Mouse (Mus musculus) spleen, adult 18-20 months (tissue): ENCODE data around the gene Ccm2l.

Source experiments
- DNase-seq, 2 experiments: peaks; one replicate each; pipeline ENCODE4 v3.0.0; 2022; ENCODE audit warnings: mixed read lengths in 2 of 2

Gene Ccm2l

GRCm38 (mm10) chr2:153107046-153107766 is 41.5 kb downstream of the Ccm2l start:
- peak in 1 of 2 experiments; percentile 3 for DNase-seq

GRCm38 (mm10) chr2:153107802-153108201 is 42.0 kb downstream of the Ccm2l start:
- DNase-seq, result peak in 1 of 2 experiments; percentile 2

DNA sequence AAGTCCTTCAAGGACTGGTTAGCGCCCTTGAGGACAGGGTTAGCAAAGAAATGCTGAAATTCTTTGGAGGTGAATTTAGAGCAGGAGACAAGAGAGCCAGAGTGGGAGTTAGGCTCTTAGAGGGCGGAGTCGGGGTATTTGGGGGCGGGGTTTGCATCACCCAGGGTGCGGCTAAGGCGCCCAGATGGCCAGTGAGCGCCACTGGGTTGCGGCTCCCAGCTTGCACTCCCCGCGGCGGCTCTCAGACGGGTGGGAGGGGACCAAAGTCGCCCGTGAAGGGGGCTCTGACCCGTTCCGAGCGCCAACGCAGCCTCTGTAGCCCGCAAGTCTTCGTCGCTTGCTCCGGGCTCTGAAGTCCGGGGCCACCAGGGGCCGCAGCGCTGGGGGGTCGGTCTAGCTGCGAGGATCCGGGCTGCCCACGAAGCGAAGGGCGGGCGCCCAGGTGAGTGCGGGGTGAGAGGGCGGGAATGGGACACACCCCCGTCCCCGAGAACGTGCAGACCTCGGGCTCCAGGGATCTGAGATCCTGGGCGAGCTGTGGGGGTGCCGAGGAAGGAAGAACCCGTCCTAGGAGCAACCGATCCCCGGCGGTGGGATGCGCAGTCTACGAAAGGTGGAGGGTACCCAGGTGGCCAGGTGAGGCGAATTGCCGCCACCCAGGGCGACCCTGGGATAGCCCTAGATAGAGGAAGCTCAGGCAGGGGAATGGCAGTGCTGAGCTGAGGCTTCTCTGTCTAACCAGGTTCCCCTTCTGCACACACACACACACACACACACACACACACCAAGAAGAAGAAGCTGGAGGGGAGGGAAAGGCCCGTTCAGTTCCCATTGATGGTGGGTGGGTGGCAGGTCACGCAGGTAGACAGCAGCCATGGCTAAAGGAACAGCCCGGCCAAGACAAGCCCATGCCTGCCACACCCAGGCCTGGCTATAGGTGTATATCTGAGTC is 42.8 kb downstream of the Ccm2l start, which contains the start of gene Hck:
Hck (plus strand) TSS at position 156 of the 952 bp plus-strand sequence.
- peak; percentile 73 to 85 for DNase-seq

- DNase-seq, result peak in 1 of 2 experiments; percentile 4
These were observed 43.8 kb downstream of the Ccm2l start for GRCm38 (mm10) chr2:153109596-153109995.

GRCm38 (mm10) chr2:153111298-153111697 is 45.5 kb downstream of the Ccm2l start:
- no peak for DNase-seq

GRCm38 (mm10) chr2:153115679-153116081 is 49.9 kb downstream of the Ccm2l start:
- DNase-seq, result no peak

GRCm38 (mm10) chr2:153117051-153117486 is 51.3 kb downstream of the Ccm2l start:
- DNase-seq, result peak; percentile 44 to 49

- no peak for DNase-seq
These were observed 53.7 kb downstream of the Ccm2l start for GRCm38 (mm10) chr2:153119488-153119887.

DNA sequence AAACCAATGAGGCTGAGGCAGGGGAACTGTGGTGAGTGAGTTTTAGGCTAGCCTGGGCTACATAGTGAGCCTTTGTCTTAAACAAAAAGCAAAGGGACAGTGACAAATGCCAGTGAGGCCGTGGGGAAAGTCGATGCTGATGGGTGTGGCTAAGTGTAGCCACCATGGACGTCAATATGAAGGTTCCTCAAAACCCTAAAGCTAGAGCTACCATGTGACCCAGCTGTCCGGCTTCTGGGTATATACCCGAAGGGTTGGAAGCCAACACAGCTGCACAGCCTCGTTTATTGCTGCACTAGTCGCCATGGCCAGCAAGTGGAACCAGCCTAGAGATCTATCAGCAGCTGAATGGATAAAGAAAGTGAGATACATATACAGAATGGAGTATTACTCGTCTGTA is 54.4 kb downstream of the Ccm2l start:
- DNase-seq, result peak in 1 of 2 experiments; percentile 38

DNA sequence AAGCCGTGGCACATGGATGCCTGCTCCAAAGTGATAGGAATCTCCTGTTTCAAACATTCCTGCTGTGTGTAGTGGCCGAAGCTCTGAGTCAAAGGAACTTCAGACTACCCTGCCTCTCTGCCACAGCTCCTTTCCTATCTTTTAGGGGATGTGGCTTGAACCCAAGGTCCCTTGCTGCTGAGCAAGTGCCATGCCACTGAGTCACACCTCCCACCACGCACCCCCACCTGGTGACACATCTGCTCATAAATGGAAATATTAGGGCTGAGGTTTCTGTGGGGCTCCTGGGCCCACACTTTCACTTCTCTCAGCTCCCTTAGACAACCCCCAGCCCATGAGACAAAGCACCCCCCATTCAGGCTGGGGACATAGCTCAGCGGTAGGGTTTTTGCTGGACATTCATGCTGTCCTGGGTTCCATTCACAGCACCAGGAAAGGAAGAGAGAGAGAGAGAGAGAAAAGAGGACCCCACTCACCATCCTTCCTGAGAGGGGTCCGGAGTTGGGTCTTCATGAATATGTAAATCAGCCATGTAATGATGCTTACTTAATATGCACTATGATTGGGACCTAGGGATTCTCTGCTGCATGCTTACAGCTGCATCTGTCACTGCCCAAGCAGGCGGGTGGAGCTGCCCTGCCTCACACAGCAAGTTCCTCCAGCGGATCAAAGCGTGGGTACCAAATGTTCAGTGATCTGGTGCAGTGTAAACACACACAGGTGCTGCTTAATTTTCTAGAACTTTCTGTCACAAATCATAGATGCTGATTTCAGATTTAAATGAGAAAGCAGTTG is 56.3 kb downstream of the Ccm2l start:
- peak; percentile 59 to 68 for DNase-seq

DNA sequence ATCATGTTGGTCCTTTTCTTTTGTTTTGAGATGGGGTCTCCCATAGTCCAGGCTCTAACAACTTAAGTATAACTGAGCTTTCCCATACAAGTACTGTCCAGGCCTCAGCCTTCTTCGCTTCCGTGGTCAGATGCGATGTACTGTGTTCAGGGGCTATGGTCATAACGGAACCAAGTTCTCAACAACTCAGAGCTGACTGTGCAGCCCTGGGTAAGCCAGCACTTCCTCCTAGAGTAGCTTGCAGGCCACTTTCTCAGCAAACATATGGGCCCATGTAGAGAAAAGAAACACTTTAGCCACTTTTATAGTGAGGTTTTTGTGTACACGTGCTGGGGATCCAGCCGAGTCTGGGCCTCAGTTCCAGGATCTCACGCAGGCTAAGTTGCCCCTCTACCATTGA is 56.9 kb downstream of the Ccm2l start:
- DNase-seq, result peak in 1 of 2 experiments; percentile 26

GRCm38 (mm10) chr2:153125875-153126274 is 60.1 kb downstream of the Ccm2l start:
- no peak for DNase-seq

DNA sequence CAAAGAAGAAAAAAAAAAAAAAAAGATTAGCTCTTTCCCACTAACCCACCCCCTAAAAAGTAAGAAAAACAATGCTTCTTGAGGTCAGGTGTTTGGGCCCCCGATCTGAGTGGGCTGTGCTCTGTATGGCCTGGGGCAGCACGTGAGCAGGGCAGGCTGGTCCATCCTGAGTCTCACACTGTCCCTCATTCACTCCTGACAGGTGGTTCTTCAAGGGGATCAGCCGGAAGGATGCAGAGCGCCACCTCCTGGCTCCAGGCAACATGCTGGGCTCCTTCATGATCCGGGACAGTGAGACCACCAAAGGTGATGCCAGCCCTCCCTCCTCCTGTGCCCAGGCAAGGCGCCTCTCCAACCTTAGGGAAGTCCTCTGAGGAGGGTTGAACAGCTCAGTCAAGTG is 65.3 kb downstream of the Ccm2l start:
- peak; percentile 39 to 63 for DNase-seq
